Mouse (Mus musculus) liver, adult 2 months (tissue): Measurements from ENCODE around the gene Gramd4. TPM values are rescaled to one million over a fixed set of nuclear protein-coding genes. Genes with fewer than 3 reads are reported as not detected.

Source experiments
- DNase-seq: peaks from one replicate; pipeline ENCODE4 v3.0.0-alpha.2; 2011; ENCODE audit warnings: low read depth, low spot score; ENCODE audit errors: extremely low read depth
- H3K27ac ChIP-seq: fragments of 200-500 bp; replicated peaks from 2 replicates; pipeline ENCODE4 v1.5.1; 2012; ENCODE audit warnings: low read depth, mild to moderate bottlenecking, control low read depth, inconsistent platforms, low read length; ENCODE audit not compliant: insufficient read depth
- H3K27me3 ChIP-seq: fragments of 200-500 bp; 2 replicates; pipeline ENCODE4 v1.6.1; 2012; ENCODE audit warnings: mild to moderate bottlenecking, moderate library complexity, low read length, inconsistent platforms; ENCODE audit not compliant: control insufficient read depth, insufficient read depth
- H3K36me3 ChIP-seq: fragments of 200-500 bp; 2 replicates; pipeline ENCODE4 v1.6.1; 2012; ENCODE audit warnings: low read length, inconsistent platforms; ENCODE audit not compliant: control insufficient read depth, insufficient read depth
- H3K4me1 ChIP-seq: fragments of 200-500 bp; 2 replicates; pipeline ENCODE4 v1.6.1; 2011; ENCODE audit warnings: low read length; ENCODE audit not compliant: control insufficient read depth, insufficient read depth
- H3K4me3 ChIP-seq: fragments of 200-500 bp; 2 replicates; pipeline ENCODE4 v1.5.1; 2011; ENCODE audit warnings: low read depth, mild to moderate bottlenecking, control low read depth, low read length, moderate library complexity; ENCODE audit not compliant: insufficient read depth
- H3K79me2 ChIP-seq: fragments of 200-500 bp; 2 replicates; pipeline ENCODE4 v1.6.1; 2012; ENCODE audit warnings: inconsistent platforms, mild to moderate bottlenecking, low read length, moderate library complexity; ENCODE audit not compliant: control insufficient read depth, insufficient read depth
- H3K9ac ChIP-seq: fragments of 200-500 bp; 2 replicates; pipeline ENCODE4 v1.6.1; 2012; ENCODE audit warnings: low read depth, mild to moderate bottlenecking, control low read depth, inconsistent platforms, low read length
- CTCF ChIP-seq: fragments of 200-500 bp; IDR thresholded peaks from 2 replicates; pipeline ENCODE4 v1.5.1; 2011; ENCODE audit warnings: low read depth, low read length, control low read depth
- POLR2A ChIP-seq: fragments of 200-500 bp; IDR thresholded peaks from 2 replicates; pipeline ENCODE4 v1.6.1; 2011; ENCODE audit warnings: low read length, control low read depth; ENCODE audit not compliant: insufficient read depth; ENCODE audit errors: extremely low read depth
- WGBS: fragments of 180-500 bp; shearing (Covaris S2); methylation state at CpG from one replicate; pipeline ENCODE4 v1.1.7; 2018; 5-methylcytosine and 5-hydroxymethylcytosine counted together
- polyA plus RNA-seq: library from polyadenylated mRNA; depleted of rRNA; stranded (reverse); fragments of >200 nt; gene quantifications from 2 replicates; pipeline ENCODE4 v1.2.3, GENCODE M21; 2012
- total RNA-seq: library from RNA; depleted of rRNA; stranded (reverse); fragments of >200 nt; gene quantifications from 2 replicates; pipeline ENCODE4 v1.2.3, GENCODE M21; 2014

Gramd4 gene
- total and polyA plus RNA-seq, 2 experiments: 2.4 to 6.0 TPM

DNA sequence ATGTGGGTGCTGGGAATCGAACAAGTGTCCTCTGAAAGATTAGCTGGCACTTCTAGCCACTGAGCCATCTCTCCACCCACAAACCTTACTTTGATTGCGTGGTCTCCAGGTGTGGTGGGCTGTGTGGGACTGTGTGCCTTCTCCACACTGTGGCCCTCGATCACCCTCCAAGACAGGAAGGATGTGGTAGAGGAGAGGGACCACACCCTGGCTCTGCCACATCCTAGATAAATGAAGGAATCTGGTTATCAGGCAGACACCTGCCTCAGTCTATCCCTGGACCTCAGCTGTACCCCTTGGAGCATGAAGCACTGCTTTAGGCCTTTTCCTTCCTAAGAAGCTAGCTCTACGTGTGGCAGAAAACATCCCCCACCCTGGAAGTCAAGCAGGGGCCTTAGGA lies 65.9 kb downstream of the Gramd4 start:
- Histone ChIP-seq H3K27me3 (no peaks in the 10 kb centered on the region), H3K4me1 (no peaks in the 10 kb centered on the region), H3K36me3 (no peaks in the 10 kb centered on the region), H3K27ac (no peak overlapping the region), H3K9ac (no peak overlapping the region), H3K79me2 (no peaks in the 10 kb centered on the region), H3K4me3 (no peak overlapping the region)
- TF ChIP-seq CTCF (no peak), POLR2A (no peak)
- no peak for DNase-seq
- 95% methylated on average over 4 of the region's 4 CpGs for WGBS

DNA sequence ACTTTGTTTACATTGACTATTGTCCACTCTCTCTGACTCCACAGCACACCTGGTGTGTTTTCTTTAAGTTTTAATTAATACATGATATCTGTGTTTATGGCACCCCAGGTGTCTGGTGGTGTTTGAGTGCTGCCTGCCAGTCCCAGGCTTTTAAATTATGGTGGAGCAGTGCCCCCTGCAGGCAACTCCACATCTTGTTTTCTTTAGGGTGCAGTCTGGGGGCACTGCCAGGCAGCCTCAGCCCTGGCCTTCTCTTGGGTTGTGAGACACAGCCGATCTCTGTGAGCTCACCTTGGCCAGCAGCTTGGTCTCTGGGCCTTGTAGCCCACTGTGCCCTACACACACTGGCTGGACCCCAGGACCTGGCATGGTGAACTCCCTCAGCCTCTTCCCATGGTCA lies 66.9 kb downstream of the Gramd4 start:
- peak; percentile 34 for DNase-seq
- no peaks in the 10 kb centered on the region for H3K36me3 ChIP-seq
- H3K27me3 ChIP-seq: no peaks in the 10 kb centered on the region
- H3K79me2 ChIP-seq: no peaks in the 10 kb centered on the region
- TF ChIP-seq POLR2A (no peak), CTCF (peak; percentile 72)
- H3K4me3 ChIP-seq: no peak overlapping the region
- no peak overlapping the region for H3K27ac ChIP-seq
- no peaks in the 10 kb centered on the region for H3K4me1 ChIP-seq
- 38% methylated on average over 1 of the region's 1 CpGs for WGBS
- H3K9ac ChIP-seq: no peak overlapping the region

DNA sequence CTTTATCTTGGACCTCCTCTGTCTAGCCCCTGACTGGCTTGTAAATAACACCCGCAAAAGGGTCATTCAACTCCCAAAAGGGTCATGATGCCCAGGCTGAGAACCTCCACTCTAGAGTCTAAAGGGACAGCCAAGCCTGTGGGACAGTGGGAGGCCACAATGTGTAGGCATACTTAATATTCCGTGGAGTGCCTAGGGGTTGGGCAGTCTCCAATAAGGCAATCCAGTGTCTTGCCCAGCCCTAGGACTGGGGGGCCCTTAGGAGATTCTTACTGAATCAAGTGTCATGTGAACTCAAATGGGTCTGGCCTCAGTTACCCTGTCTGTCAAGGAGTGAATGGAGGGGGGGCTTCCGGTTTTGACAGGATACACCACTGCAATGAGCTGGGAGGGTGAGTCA lies 71.5 kb downstream of the Gramd4 start:
- 90% methylated on average over 3 of the region's 3 CpGs for WGBS
- TF ChIP-seq POLR2A (no peak), CTCF (no peak)
- DNase-seq: no peak
- no peaks in the 10 kb centered on the region for H3K79me2 ChIP-seq
- H3K27ac ChIP-seq: no peak overlapping the region
- no peaks in the 10 kb centered on the region for H3K4me1 ChIP-seq
- H3K27me3 ChIP-seq: no peaks in the 10 kb centered on the region
- no peak overlapping the region for H3K4me3 ChIP-seq
- H3K36me3 ChIP-seq: no peaks in the 10 kb centered on the region
- no peak overlapping the region for H3K9ac ChIP-seq

DNA sequence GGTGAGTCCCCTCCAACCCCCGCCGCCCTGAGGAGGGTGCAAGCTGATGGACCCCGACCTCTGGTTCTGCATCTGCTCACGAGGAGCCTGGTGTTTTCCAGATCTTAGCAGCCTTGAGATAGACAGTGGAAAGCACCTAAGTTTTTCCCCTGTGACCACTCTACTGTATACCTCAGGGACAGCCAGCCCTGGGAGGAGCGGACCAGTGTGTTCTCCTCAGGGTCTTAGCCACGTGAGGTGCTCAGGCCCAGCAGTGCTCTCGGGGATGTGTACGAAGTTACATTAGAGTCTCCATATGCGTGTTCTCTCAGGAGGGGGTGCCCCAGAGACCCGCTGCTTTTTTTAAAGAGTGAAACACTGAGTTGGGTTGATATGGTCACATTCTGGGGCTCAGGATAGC lies 73.2 kb downstream of the Gramd4 start:
- no peaks in the 10 kb centered on the region for H3K36me3 ChIP-seq
- no peak overlapping the region for H3K9ac ChIP-seq
- no peak overlapping the region for H3K27ac ChIP-seq
- no peaks in the 10 kb centered on the region for H3K79me2 ChIP-seq
- WGBS: 95% methylated on average over 10 of the region's 10 CpGs
- no peak overlapping the region for H3K4me3 ChIP-seq
- TF ChIP-seq CTCF (no peak), POLR2A (no peak)
- no peaks in the 10 kb centered on the region for H3K4me1 ChIP-seq
- no peaks in the 10 kb centered on the region for H3K27me3 ChIP-seq
- DNase-seq: no peak

DNA sequence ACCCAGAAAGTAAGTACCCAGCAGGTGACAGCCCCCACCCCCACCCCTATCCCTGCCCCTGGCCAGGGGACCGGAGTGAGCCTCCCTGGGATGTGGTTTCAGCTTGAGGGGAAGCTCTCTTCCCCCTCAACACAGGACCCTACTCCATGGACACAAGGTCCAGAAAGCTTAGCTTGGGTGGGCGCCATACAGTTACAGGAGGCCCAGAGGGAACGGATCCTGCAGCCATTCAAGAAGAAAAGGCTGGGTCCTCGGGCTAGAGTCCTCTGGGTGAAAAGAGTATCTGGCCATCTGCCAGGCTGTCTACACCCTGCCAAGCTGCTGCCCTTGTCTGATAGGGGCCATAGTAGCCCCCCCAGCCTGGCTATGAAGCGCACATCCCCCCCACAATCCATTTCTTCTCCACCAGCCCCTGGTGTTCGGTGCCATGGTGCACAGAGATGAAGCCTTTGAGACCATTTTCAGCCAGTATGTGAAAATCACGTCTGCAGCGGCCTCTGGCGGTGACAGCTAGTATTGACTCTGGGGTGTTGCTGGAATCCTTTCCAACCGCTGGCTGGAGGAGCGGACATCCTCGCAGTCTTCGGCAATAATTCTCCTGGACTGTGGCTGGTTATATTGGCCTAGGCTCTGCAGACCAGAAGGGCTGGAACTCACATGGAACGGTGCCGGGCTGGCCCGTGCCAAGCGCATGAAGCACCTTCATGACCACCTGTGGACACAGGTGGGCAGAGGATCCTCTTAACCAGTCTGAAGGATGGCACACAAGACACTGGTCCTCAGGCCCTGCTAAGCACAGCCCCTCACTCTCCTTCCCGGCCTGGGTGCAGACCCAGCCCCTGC lies 77.7 kb downstream of the Gramd4 start:
- Histone ChIP-seq H3K79me2 (no peaks in the 10 kb centered on the region), H3K27ac (no peak overlapping the region), H3K4me1 (no peaks in the 10 kb centered on the region), H3K4me3 (no peak overlapping the region), H3K36me3 (no peaks in the 10 kb centered on the region), H3K9ac (no peak overlapping the region), H3K27me3 (no peaks in the 10 kb centered on the region)
- TF ChIP-seq POLR2A: no peak
- peak; percentile 91 for TF ChIP-seq CTCF
- WGBS: 40% methylated on average over 18 of the region's 18 CpGs
- DNase-seq: peak; percentile 44

DNA sequence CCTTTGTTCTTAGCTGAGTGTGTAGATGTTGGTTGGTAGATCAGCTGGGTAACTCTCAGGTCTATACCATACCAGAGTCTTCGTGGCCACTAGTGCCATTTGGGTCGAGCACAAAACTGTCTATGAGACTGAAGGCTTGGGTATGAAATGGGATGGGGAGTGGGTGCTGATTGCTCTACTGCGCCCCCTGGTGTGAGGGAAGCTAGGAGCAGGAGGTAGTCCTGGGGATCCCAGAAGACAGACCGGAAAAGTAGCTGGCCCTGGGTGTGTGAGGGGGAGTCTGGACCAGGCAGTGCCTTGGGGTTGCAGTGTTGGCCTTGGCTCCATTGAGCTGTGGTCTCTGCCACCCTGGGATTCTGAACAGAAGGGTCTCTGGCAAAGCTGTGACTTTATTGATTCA lies 80.1 kb downstream of the Gramd4 start:
- TF ChIP-seq CTCF (peak; percentile 84), POLR2A (no peak)
- Histone ChIP-seq H3K4me3 (no peak overlapping the region), H3K79me2 (no peaks in the 10 kb centered on the region), H3K27ac (no peak overlapping the region), H3K4me1 (no peaks in the 10 kb centered on the region), H3K27me3 (no peaks in the 10 kb centered on the region), H3K36me3 (no peaks in the 10 kb centered on the region), H3K9ac (no peak overlapping the region)
- WGBS: 48% methylated on average over 4 of the region's 4 CpGs
- DNase-seq: no peak
